Mouse (Mus musculus): ENCODE results near the gene Iqub.

DNA sequence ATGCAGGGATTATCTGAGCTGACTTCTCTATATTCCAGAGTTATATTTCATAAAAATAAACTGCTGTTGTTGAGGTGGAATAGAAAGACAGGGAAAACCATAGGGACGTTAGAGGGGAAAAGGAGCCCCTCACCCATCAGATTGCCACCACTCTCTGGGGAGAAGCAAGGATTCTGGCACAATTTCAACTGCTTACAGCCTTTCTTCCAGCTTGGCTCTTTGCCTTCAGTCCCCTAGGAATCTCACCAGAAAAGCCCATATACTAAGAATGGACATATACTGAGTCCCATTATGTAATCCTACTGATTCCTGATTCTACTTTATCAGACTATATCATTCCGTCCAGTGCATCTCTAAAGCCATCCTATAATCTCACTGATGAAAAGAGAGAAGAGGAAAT lies 10.7 kb downstream of the Iqub start:
- TF ChIP-seq CTCF (IDR thresholded peaks at IDR 0.05) = no peak
- TF ChIP-seq POLR2A (IDR thresholded peaks at IDR 0.05; ENCODE audit: insufficient read depth, low read depth, low read length) = no peak

All from heart, adult 2 months (tissue).